ENCODE assay signal across 8 mouse cellular contexts in genomic region chr5:66075032-66075488, GRCm38 (mm10).
DNase-seq lines count a peak whose midpoint lies in the region; ATAC-seq lines count a peak whose summit lies in the region.

No protein-coding gene starts in this region.

- H3K9ac ChIP-seq in hindbrain, embryonic 14.5 days = no peak overlapping the region

- no peak overlapping the region for H3K4me3 ChIP-seq in hindbrain, embryonic 10.5 days
- no peak overlapping the region for H3K4me3 ChIP-seq in hindbrain, embryonic 14.5 days (replicated peaks; ENCODE audit: low read length)

- H3K9me3 ChIP-seq in hindbrain, embryonic 10.5 days = no peaks in the 10 kb centered on the region
- H3K9me3 ChIP-seq in hindbrain, embryonic 14.5 days (ENCODE audit: control insufficient read depth, low read length) = no peaks in the 10 kb centered on the region

- no peak overlapping the region for H3K27ac ChIP-seq in hindbrain, embryonic 10.5 days
- H3K27ac ChIP-seq in hindbrain, embryonic 14.5 days = no peak overlapping the region

- 89% methylated on average over 9 of the region's 9 CpGs for WGBS in hindbrain, embryonic 10.5 days
- 93% methylated on average over 9 of the region's 9 CpGs for WGBS in hindbrain, embryonic 14.5 days

- no peaks in the 10 kb centered on the region for H3K36me3 ChIP-seq in hindbrain, embryonic 10.5 days
- H3K36me3 ChIP-seq in hindbrain, embryonic 14.5 days (replicated peaks; ENCODE audit: control insufficient read depth, insufficient read depth) = no peaks in the 10 kb centered on the region

- ATAC-seq in granulocyte monocyte progenitor cell, adult 5-6 weeks (replicated peaks; ENCODE audit: poor library complexity, severe bottlenecking) = peak; percentile 76
- no peak for ATAC-seq in hindbrain, embryonic 14.5 days (ENCODE audit: low FRiP score)

- H3K27me3 ChIP-seq in hindbrain, embryonic 10.5 days (ENCODE audit: insufficient read depth, poor library complexity, severe bottlenecking) = no peaks in the 10 kb centered on the region
- H3K27me3 ChIP-seq in hindbrain, embryonic 14.5 days (ENCODE audit: control insufficient read depth, insufficient read depth, low read length) = no peaks in the 10 kb centered on the region

- peaks cover 3% of the 10 kb centered on the region for H3K4me1 ChIP-seq in hindbrain, embryonic 10.5 days (replicated peaks)
- no peaks in the 10 kb centered on the region for H3K4me1 ChIP-seq in hindbrain, embryonic 14.5 days (replicated peaks; ENCODE audit: control insufficient read depth, insufficient read depth, low read length)

- peak; percentile 78 for DNase-seq in CD4-positive, CD25-positive, alpha-beta regulatory T cell, adult 2 months (ENCODE audit: low read depth, low spot score)
- DNase-seq in kidney, postnatal 36 days = peak; percentile 62 to 78
- DNase-seq in naive thymus-derived CD4-positive, alpha-beta T cell, adult 2 months (ENCODE audit: low read depth) = peak; percentile 86
- DNase-seq in embryo, embryonic 10.5 days (ENCODE audit: low spot score) = no peak
- DNase-seq in hindbrain, embryonic 10.5 days (ENCODE audit: low spot score) = no peak
- no peak for DNase-seq in frontal cortex, postnatal 10 days (ENCODE audit: low spot score in 2 of 2)
- DNase-seq in hindbrain, embryonic 14.5 days (ENCODE audit: low spot score) = no peak

- no peak overlapping the region for H3K4me2 ChIP-seq in hindbrain, embryonic 14.5 days (replicated peaks)

Comparison
In these comparisons a context has a peak if more than half of its experiments do, and no peak if none do; other contexts are left out.
1. DNase-seq: peak in CD4-positive, CD25-positive, alpha-beta regulatory T cell, adult 2 months (single experiment), kidney, postnatal 36 days (2 of 2) and naive thymus-derived CD4-positive, alpha-beta T cell, adult 2 months (single experiment); none in embryo, embryonic 10.5 days (single experiment), hindbrain, embryonic 10.5 days (single experiment), frontal cortex, postnatal 10 days (0 of 2) and hindbrain, embryonic 14.5 days (single experiment).